Mouse (Mus musculus) right cerebral cortex, postnatal 10 days (tissue): ENCODE measurements around the gene Mapk11.

Experiments used
- DNase-seq, 2 experiments: peaks; one replicate each; pipeline ENCODE4 v3.0.0; 2021; ENCODE audit warnings: low spot score in 2 of 2

Gene Mapk11

DNA sequence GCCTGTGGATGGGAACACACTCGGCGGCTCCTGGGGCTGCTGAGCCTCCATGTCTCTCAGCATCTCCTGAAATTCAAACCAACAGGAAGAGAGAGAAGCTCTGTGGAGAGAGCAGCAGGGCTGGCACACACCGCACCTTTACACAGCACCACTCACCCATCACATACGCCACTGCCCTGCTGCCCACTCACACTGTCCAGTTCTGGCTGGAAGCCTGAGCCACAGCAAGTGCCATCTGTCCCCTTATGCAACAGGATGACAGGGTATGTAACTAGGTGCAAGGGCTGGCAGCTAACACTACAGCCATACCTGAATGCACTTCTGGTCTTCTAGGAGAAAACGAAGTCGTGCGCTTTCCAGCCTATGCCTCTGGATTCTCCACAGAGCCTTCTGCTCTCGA is 45.0 kb downstream of the Mapk11 start:
- DNase-seq, result peak; percentile 18 to 35

DNA sequence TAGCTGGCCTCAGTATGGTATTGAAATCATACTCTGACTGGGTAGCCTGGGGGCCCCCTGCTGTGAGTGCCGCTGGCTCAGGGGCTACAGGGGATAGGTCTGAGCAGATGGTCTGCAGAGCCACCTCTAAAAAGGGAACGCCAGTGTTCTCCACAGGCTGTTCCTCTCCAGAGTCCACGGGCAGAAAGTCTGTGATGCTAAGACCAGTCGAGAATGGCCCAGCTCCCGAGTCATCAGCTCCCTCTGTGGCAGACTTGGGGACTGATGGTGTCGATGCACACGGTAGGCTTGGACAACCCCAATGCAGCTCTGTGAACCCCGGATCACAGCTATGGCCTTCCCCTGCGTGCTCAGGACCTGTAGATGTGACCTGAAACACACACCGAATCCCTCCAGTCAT is 45.5 kb downstream of the Mapk11 start:
- peak; percentile 32 to 33 for DNase-seq

DNA sequence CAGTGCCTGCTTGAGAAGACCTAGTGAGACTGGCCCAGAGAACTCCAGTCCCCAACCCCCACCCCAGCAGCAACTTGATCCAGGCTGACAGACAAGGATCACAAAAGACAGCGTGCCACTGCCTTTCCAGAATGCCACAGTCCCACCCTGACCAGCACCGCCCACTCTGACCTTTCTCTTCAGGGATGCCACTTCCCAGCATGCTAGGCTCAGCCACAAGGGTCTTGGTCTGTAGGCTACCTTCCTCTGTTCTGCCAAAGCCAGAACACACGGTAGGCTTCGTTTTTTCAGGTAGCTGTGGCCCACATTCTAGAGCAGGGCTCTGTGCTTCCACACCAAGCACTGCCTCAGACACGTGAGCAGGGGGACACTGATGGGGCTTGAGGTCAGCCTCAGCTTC is 46.8 kb downstream of the Mapk11 start:
- peak in 1 of 2 experiments; percentile 33 for DNase-seq

DNA sequence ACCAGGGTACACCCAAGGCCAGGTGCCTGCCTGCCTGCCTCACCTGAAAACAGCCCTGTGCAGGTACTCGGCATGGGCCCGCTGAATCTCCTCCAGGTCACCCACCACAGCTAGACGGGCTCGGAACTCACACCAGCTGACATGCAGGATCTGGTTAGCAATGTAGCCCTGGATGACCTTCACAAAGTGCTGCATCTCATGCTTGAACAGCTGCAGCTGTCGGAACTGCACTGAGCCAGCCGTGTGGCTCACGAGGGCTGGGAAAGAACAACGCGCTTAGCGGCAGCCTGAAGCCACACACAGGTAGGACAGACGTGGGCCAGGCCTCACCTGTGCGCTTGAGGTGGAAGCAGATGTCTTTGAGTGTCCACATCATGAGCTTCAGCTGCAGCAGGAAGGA is 48.6 kb downstream of the Mapk11 start:
- peak in 1 of 2 experiments; percentile 34 for DNase-seq

DNA sequence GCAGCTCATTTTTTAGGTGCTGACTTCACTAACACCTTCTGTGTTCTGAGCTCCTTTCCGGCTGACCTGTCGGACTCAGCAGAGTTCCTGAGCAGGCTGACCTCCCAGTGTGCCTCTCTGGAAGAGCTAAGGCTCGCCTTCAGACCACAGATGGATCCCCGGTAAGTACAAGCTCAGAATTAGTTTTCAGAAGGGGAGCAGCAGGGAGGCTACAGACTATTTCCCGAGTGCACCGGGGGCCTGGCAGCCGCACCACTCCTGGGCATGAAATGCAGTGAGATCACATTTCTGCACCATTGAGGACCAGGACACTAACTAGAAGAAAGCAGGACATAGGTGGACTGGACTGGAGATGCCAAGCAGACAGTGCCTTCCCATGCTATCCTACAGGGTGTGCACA is 50.8 kb downstream of the Mapk11 start:
- no peak for DNase-seq

DNA sequence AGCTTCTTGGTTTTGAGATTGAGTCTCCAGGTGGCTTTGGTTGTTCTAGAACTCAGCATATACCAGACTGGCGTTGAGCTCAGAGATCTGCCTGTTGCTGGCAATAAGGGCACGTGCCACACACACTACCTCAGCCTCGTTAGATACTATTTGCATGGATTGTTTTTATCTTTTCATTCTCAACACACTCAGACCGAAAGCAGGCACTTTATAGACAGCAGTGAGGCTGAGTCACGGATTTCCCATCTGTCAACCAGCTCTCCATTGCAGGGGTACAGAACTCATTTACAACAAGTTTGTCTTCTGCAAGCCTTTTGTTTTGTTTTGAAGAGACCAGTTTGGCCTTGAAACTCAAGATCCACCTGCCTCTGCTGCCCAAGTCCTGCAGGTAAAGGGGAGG is 52.0 kb downstream of the Mapk11 start:
- peak in 1 of 2 experiments; percentile 35 for DNase-seq
